Mouse (Mus musculus) 416B (cell line): Measurements from ENCODE around the gene Nup35.

Source experiments
- DNase-seq: peaks from one replicate; pipeline ENCODE4 v3.0.0; 2011; ENCODE audit warnings: low read depth

Nup35 gene

GRCm38 (mm10) chr2:80638364-80639241 lies 21.6 kb downstream of the Nup35 start:
- DNase-seq = peak; percentile 95

GRCm38 (mm10) chr2:80639398-80639797 lies 22.4 kb downstream of the Nup35 start:
- DNase-seq = peak; percentile 28

GRCm38 (mm10) chr2:80639864-80640263 lies 22.8 kb downstream of the Nup35 start:
- peak; percentile 29 for DNase-seq

- peak; percentile 44 for DNase-seq
Observed at GRCm38 (mm10) chr2:80661414-80661813, 44.4 kb downstream of the Nup35 start.

- DNase-seq = no peak
Observed at GRCm38 (mm10) chr2:80662682-80663081, 45.6 kb downstream of the Nup35 start.

- DNase-seq = no peak
Observed at GRCm38 (mm10) chr2:80667396-80667964, 50.4 kb downstream of the Nup35 start.

- peak; percentile 36 for DNase-seq
Observed at GRCm38 (mm10) chr2:80669868-80670666, 53.0 kb downstream of the Nup35 start.

- DNase-seq = no peak
Observed at GRCm38 (mm10) chr2:80678803-80679202, 61.8 kb downstream of the Nup35 start.

- DNase-seq = peak; percentile 42
Observed at GRCm38 (mm10) chr2:80683727-80684239, 66.7 kb downstream of the Nup35 start.

- DNase-seq = peak; percentile 87
Observed at GRCm38 (mm10) chr2:80684396-80685071, 67.5 kb downstream of the Nup35 start.

- no peak for DNase-seq
Observed at GRCm38 (mm10) chr2:80688261-80688660, 71.2 kb downstream of the Nup35 start.

GRCm38 (mm10) chr2:80707429-80707828 lies 90.4 kb downstream of the Nup35 start:
- DNase-seq = peak; percentile 39
